Mouse (Mus musculus) megakaryocyte, embryonic 14.5 days (primary cell): Measurements from ENCODE around the gene Rasal1.

Experiments used
- FLI1 ChIP-seq: IDR thresholded peaks from 2 replicates; pipeline ENCODE4 v1.6.1; 2012; ENCODE audit warnings: low read length, inconsistent platforms, mixed read lengths
- GATA1 ChIP-seq: IDR thresholded peaks from 3 replicates; pipeline ENCODE4 v1.6.1; 2012; ENCODE audit warnings: mixed read lengths, low read length, inconsistent platforms, borderline replicate concordance

DNA sequence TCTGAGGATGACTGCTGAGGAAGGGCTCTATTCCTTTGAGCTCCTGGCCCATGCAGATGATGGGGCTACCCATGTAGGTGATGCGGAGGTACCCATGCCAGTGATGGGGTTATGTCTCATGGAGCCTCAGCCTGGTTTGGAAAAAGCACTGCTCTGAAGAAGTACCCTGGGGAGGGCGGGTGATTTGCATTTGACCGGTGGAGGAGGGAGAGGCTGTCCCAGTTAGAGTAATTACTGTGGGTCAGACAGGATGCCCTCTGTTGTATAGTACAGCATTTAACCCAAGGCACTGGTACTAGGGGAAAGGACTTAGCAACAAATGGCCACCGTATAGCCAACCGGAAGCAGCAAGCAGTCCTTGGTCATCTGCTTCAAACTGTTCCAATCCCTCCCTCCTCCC is 13.8 kb upstream of the Rasal1 start:
- TF ChIP-seq GATA1 (no peak), FLI1 (no peak)
